Mouse (Mus musculus) heart, postnatal 0 days (tissue): ENCODE results near the gene Nucb1.
"Not testable (repeated sequence)": the region's sequence is repeated elsewhere in the genome, so short reads cannot be mapped to it uniquely, and the experiment has no call there.

Experiments used
- CTCF ChIP-seq: IDR thresholded peaks from 2 replicates; pipeline ENCODE4 v1.5.1; 2016; ENCODE audit warnings: antibody characterized with exemption, control low read depth, low read depth
- EP300 ChIP-seq: IDR thresholded peaks from 2 replicates; pipeline ENCODE4 v1.6.1; 2016; ENCODE audit warnings: antibody characterized with exemption, low read depth

GRCm38 (mm10) chr7:45516846-45517245, 6.6 kb upstream of the Nucb1 start:
- TF ChIP-seq CTCF, result peak; percentile 18; the same call in 1 of the 2 replicates
- TF ChIP-seq EP300, result not testable (repeated sequence)
